Mouse (Mus musculus): Measurements from ENCODE around the gene Adam4. TPM values are rescaled to one million over a fixed set of nuclear protein-coding genes. Genes with fewer than 3 reads are reported as not detected.
"Not testable (repeated sequence)": the region's sequence is repeated elsewhere in the genome, so short reads cannot be mapped to it uniquely, and the experiment has no call there.

Adam4 gene
- polyA plus RNA-seq (2012), result not detected in 2 replicates

GRCm38 (mm10) chr12:81421846-81422245 is at the start of gene Adam4:
Adam4 (minus strand) TSS chr12:81421946.
- Histone ChIP-seq H3K9me3 (ENCODE audit: control insufficient read depth, low read length) (peaks cover 27% of the 10 kb centered on the region), H3K4me3 (replicated peaks) (no peak within 1 kb of the TSS), H3K36me3 (ENCODE audit: control insufficient read depth) (peaks cover 3% of the 10 kb centered on the region; the same call in 1 of the 2 replicates), H3K27me3 (ENCODE audit: control insufficient read depth) (no peaks in the 10 kb centered on the region), H3K4me1 (ENCODE audit: control insufficient read depth) (no peaks in the 10 kb centered on the region)
- TF ChIP-seq GATA1 (IDR thresholded peaks at IDR 0.05; ENCODE audit: low read length), result no peak
- no peak for TF ChIP-seq TAL1 (IDR thresholded peaks at IDR 0.05; ENCODE audit: low read length)

GRCm38 (mm10) chr12:81459051-81459450 is 37.3 kb upstream of the Adam4 start:
- H3K4me3 ChIP-seq (replicated peaks); H3K36me3 ChIP-seq (ENCODE audit: control insufficient read depth); H3K4me1 ChIP-seq (ENCODE audit: control insufficient read depth); H3K27me3 ChIP-seq (ENCODE audit: control insufficient read depth): not testable (repeated sequence)
- H3K9me3 ChIP-seq (ENCODE audit: control insufficient read depth, low read length), result peaks cover 35% of the 10 kb centered on the region

DNA sequence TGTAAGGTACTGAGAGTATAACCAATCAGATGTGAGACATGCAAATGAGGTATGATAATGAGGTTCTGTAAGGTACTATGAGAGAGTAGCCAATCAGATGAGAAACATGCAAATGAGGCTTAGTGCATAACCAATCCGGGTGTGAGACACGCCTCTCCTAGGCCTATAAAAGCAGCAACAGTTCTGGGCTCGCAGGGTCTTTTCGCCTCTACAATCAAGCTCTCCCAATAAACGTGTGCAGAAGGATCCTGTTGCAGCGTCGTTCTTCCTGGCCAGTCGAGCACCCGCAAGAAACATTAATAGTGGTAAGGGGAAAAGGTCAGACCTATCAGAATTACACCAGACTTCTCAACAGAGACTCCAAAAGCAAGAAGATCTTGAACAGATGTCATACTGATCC is 17.2 kb upstream of the Adam4 start:
- H3K9me3 ChIP-seq (ENCODE audit: control insufficient read depth, low read length); H3K36me3 ChIP-seq (ENCODE audit: control insufficient read depth); H3K4me1 ChIP-seq (ENCODE audit: control insufficient read depth); H3K4me3 ChIP-seq (replicated peaks); H3K27me3 ChIP-seq (ENCODE audit: control insufficient read depth): not testable (repeated sequence)

- not testable (repeated sequence) for H3K4me3 ChIP-seq (replicated peaks); H3K4me1 ChIP-seq (ENCODE audit: control insufficient read depth); H3K27me3 ChIP-seq (ENCODE audit: control insufficient read depth); H3K36me3 ChIP-seq (ENCODE audit: control insufficient read depth)
- H3K9me3 ChIP-seq (ENCODE audit: control insufficient read depth, low read length), result peaks cover 28% of the 10 kb centered on the region
Observed at GRCm38 (mm10) chr12:81434778-81435177, 13.0 kb upstream of the Adam4 start.

DNA sequence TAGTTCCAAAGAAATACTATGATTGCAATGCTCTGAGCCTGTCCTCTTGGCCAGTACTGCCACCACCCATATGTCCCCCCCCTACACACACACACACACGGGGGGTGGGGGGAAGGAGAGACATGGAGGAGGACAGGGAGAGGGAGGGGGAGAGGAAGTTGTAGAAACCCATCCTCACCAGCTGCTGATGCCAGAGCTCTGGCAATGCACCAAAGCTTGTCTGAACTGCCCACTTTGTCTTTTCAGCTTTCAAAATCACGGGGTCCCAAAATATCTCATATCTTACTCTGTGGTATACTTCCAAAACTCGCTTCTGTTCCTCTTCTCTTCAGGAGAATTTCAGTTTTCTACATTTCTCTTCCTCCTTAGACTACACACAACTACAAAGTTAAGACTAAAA is 8.5 kb downstream of the Adam4 start:
- Histone ChIP-seq H3K36me3 (ENCODE audit: control insufficient read depth) (no peaks in the 10 kb centered on the region), H3K27me3 (ENCODE audit: control insufficient read depth) (no peaks in the 10 kb centered on the region), H3K4me1 (ENCODE audit: control insufficient read depth) (no peaks in the 10 kb centered on the region), H3K4me3 (replicated peaks) (no peak overlapping the region), H3K9me3 (ENCODE audit: control insufficient read depth, low read length) (no peaks in the 10 kb centered on the region)
- TF ChIP-seq TAL1 (IDR thresholded peaks at IDR 0.05; ENCODE audit: low read length), result no peak
- TF ChIP-seq GATA1 (IDR thresholded peaks at IDR 0.05; ENCODE audit: low read length), result no peak

DNA sequence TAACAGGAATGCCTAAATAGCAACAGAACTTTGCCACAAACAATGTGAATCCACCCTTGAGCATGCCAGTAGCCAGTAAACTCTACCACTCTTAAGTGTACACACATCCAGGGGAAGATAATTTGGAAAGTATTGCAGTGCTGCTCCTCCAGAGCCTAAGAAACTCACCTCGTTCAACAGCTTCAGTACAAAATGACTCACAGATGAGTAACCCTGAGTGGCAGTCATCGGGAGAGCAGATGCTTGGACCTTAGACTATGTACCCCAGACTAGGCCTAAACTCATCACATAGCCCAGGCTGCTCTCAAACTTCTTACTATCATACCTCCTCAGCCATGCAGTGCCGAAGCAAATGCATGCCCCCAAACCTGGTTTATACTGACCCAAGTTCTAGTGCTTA is 12.8 kb downstream of the Adam4 start:
- H3K4me1 ChIP-seq (ENCODE audit: control insufficient read depth), result no peaks in the 10 kb centered on the region
- H3K27me3 ChIP-seq (ENCODE audit: control insufficient read depth), result no peaks in the 10 kb centered on the region
- no peak overlapping the region for H3K4me3 ChIP-seq (replicated peaks)
- no peaks in the 10 kb centered on the region for H3K9me3 ChIP-seq (ENCODE audit: control insufficient read depth, low read length)
- TF ChIP-seq TAL1 (IDR thresholded peaks at IDR 0.05; ENCODE audit: low read length), result no peak
- no peak for TF ChIP-seq GATA1 (IDR thresholded peaks at IDR 0.05; ENCODE audit: low read length)
- H3K36me3 ChIP-seq (ENCODE audit: control insufficient read depth), result no peaks in the 10 kb centered on the region

DNA sequence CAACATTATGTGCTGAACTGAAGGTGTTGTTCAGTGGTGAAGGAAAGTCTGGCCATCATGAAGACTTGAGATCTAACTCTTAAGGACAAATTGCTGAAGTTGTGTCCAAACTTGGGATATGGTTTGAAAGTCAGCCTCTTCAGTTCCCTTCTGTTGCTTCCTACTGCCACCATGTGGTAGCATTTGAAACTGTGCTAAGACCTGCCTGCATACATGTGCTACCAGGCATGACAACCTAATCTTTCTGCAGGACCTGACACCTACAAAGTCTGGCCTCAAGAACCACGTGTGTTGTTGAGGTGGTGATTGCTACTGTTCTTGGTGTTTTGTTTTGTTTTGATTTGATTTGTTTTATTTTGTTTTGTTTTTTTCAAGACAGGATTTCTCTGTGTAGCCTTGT is 19.6 kb downstream of the Adam4 start:
- H3K27me3 ChIP-seq (ENCODE audit: control insufficient read depth), result no peaks in the 10 kb centered on the region
- H3K4me3 ChIP-seq (replicated peaks), result no peak overlapping the region
- TF ChIP-seq GATA1 (IDR thresholded peaks at IDR 0.05; ENCODE audit: low read length) (no peak), TAL1 (IDR thresholded peaks at IDR 0.05; ENCODE audit: low read length) (no peak)
- no peaks in the 10 kb centered on the region for H3K4me1 ChIP-seq (ENCODE audit: control insufficient read depth)
- H3K36me3 ChIP-seq (ENCODE audit: control insufficient read depth), result no peaks in the 10 kb centered on the region
- no peaks in the 10 kb centered on the region for H3K9me3 ChIP-seq (ENCODE audit: control insufficient read depth, low read length)

- H3K4me1 ChIP-seq (ENCODE audit: control insufficient read depth); H3K36me3 ChIP-seq (ENCODE audit: control insufficient read depth); H3K9me3 ChIP-seq (ENCODE audit: control insufficient read depth, low read length); H3K27me3 ChIP-seq (ENCODE audit: control insufficient read depth); H3K4me3 ChIP-seq (replicated peaks): not testable (repeated sequence)
Observed at GRCm38 (mm10) chr12:81379364-81379763, 42.4 kb downstream of the Adam4 start, which contains the start of gene Gm4787. Gm4787 (minus strand) TSS chr12:81379464.

Other genes with a start within 250 kb of the Adam4 start
- gene Slc8a3, start 88.8 kb downstream of the Adam4 start, polyA plus RNA-seq (2012), result 0.01 TPM in 1 of 2 replicates, not detected in the other
- gene Gm4787, start 42.5 kb downstream of the Adam4 start, polyA plus RNA-seq (2012), result not detected in 2 replicates
- 0.68 and 2.5 TPM in 2 replicates for gene Cox16, start 63.2 kb upstream of the Adam4 start, polyA plus RNA-seq (2012)
- gene Gm20498, start 111.0 kb upstream of the Adam4 start, polyA plus RNA-seq (2012), result 1.8 and 3.2 TPM in 2 replicates
- gene Synj2bp, start 111.0 kb upstream of the Adam4 start, polyA plus RNA-seq (2012), result 0.27 and 0.50 TPM in 2 replicates
- not detected in 2 replicates for gene Adam21, start 146.5 kb upstream of the Adam4 start, polyA plus RNA-seq (2012)
- gene Med6, start 173.1 kb upstream of the Adam4 start, polyA plus RNA-seq (2012), result 0.29 and 0.91 TPM in 2 replicates
- not detected in 2 replicates for gene Ttc9, start 209.3 kb upstream of the Adam4 start, polyA plus RNA-seq (2012)

All from erythroblast, embryonic 14.5 days (primary cell).